27 mouse cellular contexts compared by ENCODE assay signal in genomic region chr7:132581441-132581840, GRCm38 (mm10). TPM values are rescaled to one million over a fixed set of nuclear protein-coding genes. Genes with fewer than 3 reads are reported as not detected.
DNase-seq lines count a peak whose midpoint lies in the region; TF ChIP-seq lines count a peak whose summit lies in the region.
"Had no signal": no experiment of that assay in that cellular context is flagged by ENCODE, and none has a peak within 500 bp of the region (broad histone marks: within the 10 kb centered on the region; RNA-seq: fewer than 3 reads in every experiment).

No protein-coding gene starts in this region.

- H3K27ac ChIP-seq in small intestine, adult 2 months (ENCODE audit: insufficient read depth, low read depth, low read length) = 0 out of 2 replicates have a peak overlapping the region, but pooled peaks have one; percentile 18
- H3K27ac ChIP-seq: embryonic facial prominence, embryonic 10.5 days; embryonic facial prominence, embryonic 13.5 days; forebrain, embryonic 12.5 days; forebrain, embryonic 15.5 days; heart, embryonic 15.5 days; hindbrain, embryonic 10.5 days; hindbrain, embryonic 13.5 days had no signal

- no peak for TF ChIP-seq POLR2A in small intestine, adult 2 months (IDR thresholded peaks at IDR 0.05; ENCODE audit: low read depth, low read length)

- peak; percentile 42 to 78 for DNase-seq in adrenal gland, adult (ENCODE audit: inconsistent age in 2 of 2, low spot score in 1 of 2)
- DNase-seq in adrenal gland, postnatal 4 days (ENCODE audit: low spot score in 2 of 2) = no peak
- peak; percentile 41 for DNase-seq in adrenal gland, postnatal 14 days
- no peak for DNase-seq in adrenal gland, adult 18-20 months (ENCODE audit: low spot score in 2 of 2)
- DNase-seq in lung, postnatal 14 days = no peak
- DNase-seq: cerebellum, adult 11-12 months; cerebellum, adult 8-10 months; cerebellum, postnatal 10 days; cerebellum, postnatal 36 days; embryo, embryonic 11 days; gastrocnemius, postnatal 25 days; heart, adult 18-20 months; heart, postnatal 10 days; heart, postnatal 36 days; kidney, adult 11 months had no signal

- H3K4me1 ChIP-seq in small intestine, adult 2 months (ENCODE audit: control insufficient read depth, insufficient read depth, insufficient read length, low read length) = peaks cover 33% of the 10 kb centered on the region; the same call in 1 of the 2 replicates
- H3K4me1 ChIP-seq: embryonic facial prominence, embryonic 13.5 days; hindbrain, embryonic 13.5 days had no signal

- H3K4me3 ChIP-seq in small intestine, adult 2 months (ENCODE audit: low read depth, low read length) = no peak overlapping the region
- H3K4me3 ChIP-seq: embryonic facial prominence, embryonic 10.5 days; embryonic facial prominence, embryonic 13.5 days; erythroblast, embryonic 14.5 days; forebrain, embryonic 12.5 days; forebrain, embryonic 15.5 days; heart, embryonic 12.5 days; heart, embryonic 15.5 days; hindbrain, embryonic 10.5 days; hindbrain, embryonic 13.5 days had no signal

- no peaks in the 10 kb centered on the region for H3K36me3 ChIP-seq in small intestine, adult 2 months (ENCODE audit: control insufficient read depth, insufficient read depth, low read length)
- H3K36me3 ChIP-seq: embryonic facial prominence, embryonic 10.5 days; embryonic facial prominence, embryonic 13.5 days; forebrain, embryonic 12.5 days; forebrain, embryonic 15.5 days; heart, embryonic 12.5 days; heart, embryonic 15.5 days; hindbrain, embryonic 10.5 days; hindbrain, embryonic 13.5 days had no signal

- WGBS in small intestine, adult 2 months = 35% methylated on average over 2 of the region's 2 CpGs

- TF ChIP-seq CTCF in small intestine, adult 2 months (IDR thresholded peaks at IDR 0.05; ENCODE audit: extremely low read depth, insufficient read length, insufficient replicate concordance, low read depth, low read length) = no peak

- no peaks in the 10 kb centered on the region for H3K27me3 ChIP-seq in small intestine, adult 2 months (ENCODE audit: control insufficient read depth, insufficient read depth, low read length)
- H3K27me3 ChIP-seq: forebrain, embryonic 15.5 days; heart, embryonic 12.5 days had no signal

RNA-seq across cellular contexts. Expression of gene Oat, which starts 5.2 kb away (rescaled TPM):
- total RNA-seq in adrenal gland, postnatal 4 days (2021) = 10 to 100 TPM; 86.9 to 88.4 TPM
- total RNA-seq in adrenal gland, postnatal 14 days (2021) = 88.1 and 96.2 TPM in 2 replicates
- total RNA-seq in adrenal gland, adult 18-20 months (2021) = 100 to 1,000 TPM in 1 of 2 experiments, 10 to 100 TPM in 1; 98.5 to 134 TPM
- 37.4 and 251 TPM in 2 replicates for polyA plus RNA-seq in small intestine, adult 2 months (2012; rRNA removed)

RNA-seq across cellular contexts. Expression of gene Nkx1-2, which starts 18.0 kb away (rescaled TPM):
- total RNA-seq in adrenal gland, postnatal 4 days (2021) = not detected
- not detected in 2 replicates for total RNA-seq in adrenal gland, postnatal 14 days (2021)
- total RNA-seq in adrenal gland, adult 18-20 months (2021) = not detected
- polyA plus RNA-seq in small intestine, adult 2 months (2012; rRNA removed) = 0.04 and 0.24 TPM in 2 replicates
- total RNA-seq: gastrocnemius, adult 8-10 months; gastrocnemius, postnatal 25 days; heart, adult 18-20 months; heart, postnatal 10 days; heart, postnatal 36 days had no signal
- polyA plus RNA-seq: activated CD4-positive, CD25-positive, alpha-beta regulatory T cell, adult 4 months; embryonic facial prominence, embryonic 13.5 days; erythroblast, embryonic 14.5 days; heart, embryonic 12.5 days; heart, embryonic 15.5 days had no signal

RNA-seq across cellular contexts. Expression of gene Lhpp, which starts 29.0 kb away (rescaled TPM):
- total RNA-seq in adrenal gland, postnatal 4 days (2021) = 10 to 100 TPM; 18.7 to 18.9 TPM
- 18.1 and 18.6 TPM in 2 replicates for total RNA-seq in adrenal gland, postnatal 14 days (2021)
- 10 to 100 TPM; 17.1 to 26.8 TPM for total RNA-seq in adrenal gland, adult 18-20 months (2021)
- polyA plus RNA-seq in small intestine, adult 2 months (2012; rRNA removed) = 8.2 and 36.1 TPM in 2 replicates

Comparison
In these comparisons a context has a peak if more than half of its experiments do, and no peak if none do; other contexts are left out.
1. DNase-seq: peak in adrenal gland, adult (2 of 2) and adrenal gland, postnatal 14 days (single experiment); none in adrenal gland, postnatal 4 days (0 of 2), adrenal gland, adult 18-20 months (0 of 2) and lung, postnatal 14 days (single experiment).